Mouse (Mus musculus): ENCODE data around the gene Rab3gap2.

DNA sequence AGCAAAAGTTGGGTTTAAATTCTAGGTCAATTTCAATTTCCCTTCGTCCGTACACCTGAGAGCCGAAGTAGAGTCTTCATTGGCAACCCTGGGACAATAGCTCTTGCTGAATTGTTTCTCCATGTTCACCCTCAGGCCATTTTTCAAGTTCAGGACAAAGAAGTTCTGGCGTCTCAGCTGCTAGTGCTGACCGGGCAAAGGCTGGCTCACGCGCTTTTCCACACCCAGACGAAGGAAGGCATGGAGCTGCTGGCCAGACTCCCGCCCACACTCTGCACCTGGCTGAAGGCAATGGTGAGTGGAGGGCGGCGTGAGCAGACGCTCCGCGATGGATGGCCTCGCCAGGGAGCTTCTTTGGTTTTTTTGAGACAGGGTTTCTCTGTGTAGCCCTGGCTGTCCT is 79.3 kb downstream of the Rab3gap2 start:
- no peak for TF ChIP-seq CTCF (IDR thresholded peaks at IDR 0.05; ENCODE audit: low read depth, low read length)
- no peak for TF ChIP-seq POLR2AphosphoS5 (IDR thresholded peaks at IDR 0.05; ENCODE audit: insufficient replicate concordance, low read depth, low read length)
- no peak for TF ChIP-seq GATA2 (IDR thresholded peaks at IDR 0.05; ENCODE audit: borderline replicate concordance, low read depth, low read length)
- TF ChIP-seq GATA1 (IDR thresholded peaks at IDR 0.05; ENCODE audit: borderline replicate concordance, low read length), result no peak
- no peak for TF ChIP-seq TAL1 (conservative IDR thresholded peaks at IDR 0.05; ENCODE audit: low read depth, low read length)

Measured in G1E (cell line).